Mouse (Mus musculus) gastrocnemius, adult 8-10 months (tissue): Measurements from ENCODE around the gene Podxl. TPM values are rescaled to one million over a fixed set of nuclear protein-coding genes. Genes with fewer than 3 reads are reported as not detected.

Experiments used
- DNase-seq, 2 experiments: peaks; one replicate each; pipeline ENCODE4 v3.0.0; 2022; ENCODE audit warnings: low spot score in 2 of 2
- total RNA-seq, 4 experiments: library from RNA; stranded (reverse); gene quantifications; 2 replicates each; pipeline ENCODE4 v1.2.4; 2022

Podxl gene
- total RNA-seq: 10 to 100 TPM; 16.1 to 22.2 (median 18.0) TPM

- peak; percentile 27 to 44 for DNase-seq
Measured at GRCm38 (mm10) chr6:31563235-31564181, at the start of gene Podxl. Podxl (minus strand) TSS chr6:31563981.

- DNase-seq: no peak
Measured at GRCm38 (mm10) chr6:31612560-31613270, 48.9 kb upstream of the Podxl start.

- DNase-seq: no peak
Measured at GRCm38 (mm10) chr6:31606429-31606828, 42.6 kb upstream of the Podxl start.

GRCm38 (mm10) chr6:31604629-31605265, 41.0 kb upstream of the Podxl start:
- DNase-seq: no peak

GRCm38 (mm10) chr6:31602489-31602888, 38.7 kb upstream of the Podxl start:
- DNase-seq: no peak

GRCm38 (mm10) chr6:31601131-31601530, 37.4 kb upstream of the Podxl start:
- no peak for DNase-seq

- no peak for DNase-seq
Measured at GRCm38 (mm10) chr6:31599863-31600262, 36.1 kb upstream of the Podxl start.

- DNase-seq: no peak
Measured at GRCm38 (mm10) chr6:31598349-31598911, 34.6 kb upstream of the Podxl start.

- no peak for DNase-seq
Measured at GRCm38 (mm10) chr6:31597136-31597460, 33.3 kb upstream of the Podxl start.

- no peak for DNase-seq
Measured at GRCm38 (mm10) chr6:31596346-31597135, 32.8 kb upstream of the Podxl start.

GRCm38 (mm10) chr6:31592579-31593238, 28.9 kb upstream of the Podxl start:
- DNase-seq: no peak

- DNase-seq: no peak
Measured at GRCm38 (mm10) chr6:31592128-31592527, 28.3 kb upstream of the Podxl start.

GRCm38 (mm10) chr6:31591676-31592075, 27.9 kb upstream of the Podxl start:
- DNase-seq: no peak

- DNase-seq: no peak
Measured at GRCm38 (mm10) chr6:31590754-31591153, 27.0 kb upstream of the Podxl start.

- DNase-seq: no peak
Measured at GRCm38 (mm10) chr6:31589268-31589667, 25.5 kb upstream of the Podxl start.

GRCm38 (mm10) chr6:31587655-31588054, 23.9 kb upstream of the Podxl start:
- DNase-seq: no peak

GRCm38 (mm10) chr6:31586127-31586526, 22.3 kb upstream of the Podxl start:
- DNase-seq: no peak

GRCm38 (mm10) chr6:31576151-31576550, 12.4 kb upstream of the Podxl start:
- no peak for DNase-seq

- DNase-seq: no peak
Measured at GRCm38 (mm10) chr6:31575063-31575462, 11.3 kb upstream of the Podxl start.

GRCm38 (mm10) chr6:31571459-31571858, 7.7 kb upstream of the Podxl start:
- DNase-seq: no peak
